Mouse (Mus musculus): ENCODE results near the gene Btbd35f9. TPM values are rescaled to one million over a fixed set of nuclear protein-coding genes. Genes with fewer than 3 reads are reported as not detected.
"Not testable (repeated sequence)": the region's sequence is repeated elsewhere in the genome, so short reads cannot be mapped to it uniquely, and the experiment has no call there.

Gene Btbd35f9
- not detected for polyA plus RNA-seq (2017; shearing (Covaris generic))

GRCm38 (mm10) chrX:34161399-34161798, at the start of gene Btbd35f9:
Btbd35f9 (minus strand) TSS chrX:34161499.
- not testable (repeated sequence) for ATAC-seq

Other genes starting within 250 kb of the Btbd35f9 start
- not detected for gene Btbd35f6, start 205.0 kb downstream of the Btbd35f9 start, polyA plus RNA-seq (2017; shearing (Covaris generic))
- gene Gm21870, start 174.7 kb downstream of the Btbd35f9 start, polyA plus RNA-seq (2017; shearing (Covaris generic)): not detected
- not detected for gene Spin2g, start 77.2 kb upstream of the Btbd35f9 start, polyA plus RNA-seq (2017; shearing (Covaris generic))

Data from CD4-positive, CD25-positive, alpha-beta regulatory T cell, adult 4 months (primary cell).